Mouse (Mus musculus) midbrain, embryonic 12.5 days (tissue): ENCODE measurements around the gene Pex19. TPM values are rescaled to one million over a fixed set of nuclear protein-coding genes. Genes with fewer than 3 reads are reported as not detected.

ENCODE experiments used
- ATAC-seq: fragments of 200-750 bp; cut with Nextera tagmentation; 2 replicates; pipeline ENCODE4 v1.8.0; 2017; ENCODE audit warnings: low read depth, moderate TSS enrichment, moderate library complexity; ENCODE audit not compliant: low FRiP score
- H3K27ac ChIP-seq: fragments of 300-500 bp; sonication (generic); replicated peaks from 2 replicates; pipeline ENCODE4 v1.5.1; 2016; ENCODE audit warnings: mild to moderate bottlenecking
- H3K27me3 ChIP-seq: fragments of 300-500 bp; sonication (generic); 2 replicates; pipeline ENCODE4 v1.6.1; 2016; ENCODE audit warnings: mild to moderate bottlenecking
- H3K36me3 ChIP-seq: fragments of 300-500 bp; sonication (generic); 2 replicates; pipeline ENCODE4 v1.6.1; 2016
- H3K4me1 ChIP-seq: fragments of 300-500 bp; sonication (generic); 2 replicates; pipeline ENCODE4 v1.6.1; 2016
- H3K4me2 ChIP-seq: fragments of 300-500 bp; sonication (generic); replicated peaks from 2 replicates; pipeline ENCODE4 v1.6.1; 2016; ENCODE audit warnings: mild to moderate bottlenecking, moderate library complexity
- H3K4me3 ChIP-seq: fragments of 300-500 bp; sonication (generic); 2 replicates; pipeline ENCODE4 v1.5.1; 2016; ENCODE audit warnings: mild to moderate bottlenecking
- H3K9ac ChIP-seq: fragments of 300-500 bp; sonication (generic); replicated peaks from 2 replicates; pipeline ENCODE4 v1.6.1; 2016; ENCODE audit warnings: mild to moderate bottlenecking, moderate library complexity
- H3K9me3 ChIP-seq: fragments of 300-500 bp; sonication (generic); 2 replicates; pipeline ENCODE4 v1.6.1; 2016; ENCODE audit warnings: mild to moderate bottlenecking
- WGBS: fragments of 180-500 bp; shearing (Covaris S2); methylation state at CpG from one replicate; pipeline ENCODE4 v1.1.7; 2016; 5-methylcytosine and 5-hydroxymethylcytosine counted together
- polyA plus RNA-seq: library from polyadenylated mRNA; unstranded; fragments of >200 nt; fragmentation: Nextera tagmentation; extraction: Ambion mirVana; gene quantifications from 2 replicates; pipeline ENCODE4 v1.2.1, GENCODE M21; 2016

The Pex19 gene
- polyA plus RNA-seq, 1 experiment from 2014 or later = 185 TPM

DNA sequence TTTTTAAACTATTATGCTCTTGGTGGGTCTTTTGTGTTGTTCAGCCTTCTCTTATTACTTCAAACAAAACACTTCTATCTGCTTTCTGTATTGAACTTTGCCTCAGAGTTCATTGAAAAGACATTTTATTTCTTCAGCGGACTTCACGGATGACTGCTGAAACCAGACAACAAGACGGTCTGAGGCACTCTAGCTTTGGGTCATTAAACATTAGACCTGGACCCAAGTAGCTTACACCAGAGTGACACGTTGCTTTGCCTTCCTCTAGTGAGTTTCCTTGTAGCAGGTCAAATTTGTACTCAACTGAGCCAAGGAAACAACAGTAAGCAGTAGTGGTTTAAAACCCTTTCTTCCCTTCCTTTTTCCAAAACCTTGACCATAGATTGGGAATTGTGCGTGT lies 41.4 kb downstream of the Pex19 start:
- Histone ChIP-seq H3K4me3 (no peak overlapping the region), H3K9me3 (no peaks in the 10 kb centered on the region), H3K27ac (no peak overlapping the region), H3K4me1 (no peaks in the 10 kb centered on the region; the same call in 1 of the 2 replicates), H3K27me3 (no peaks in the 10 kb centered on the region), H3K9ac (no peak overlapping the region), H3K36me3 (peaks cover 68% of the 10 kb centered on the region), H3K4me2 (no peak overlapping the region)
- no peak for ATAC-seq
- WGBS = 75% methylated on average over 5 of the region's 5 CpGs

GRCm38 (mm10) chr1:172169809-172170208 lies 43.3 kb downstream of the Pex19 start:
- no peaks in the 10 kb centered on the region for H3K27me3 ChIP-seq
- no peak overlapping the region for H3K4me3 ChIP-seq
- H3K4me2 ChIP-seq = no peak overlapping the region
- no peak overlapping the region for H3K9ac ChIP-seq
- peaks cover 87% of the 10 kb centered on the region for H3K36me3 ChIP-seq
- no peaks in the 10 kb centered on the region for H3K4me1 ChIP-seq
- WGBS = 99% methylated on average over 5 of the region's 5 CpGs
- no peak for ATAC-seq
- no peak overlapping the region for H3K27ac ChIP-seq
- H3K9me3 ChIP-seq = no peaks in the 10 kb centered on the region

DNA sequence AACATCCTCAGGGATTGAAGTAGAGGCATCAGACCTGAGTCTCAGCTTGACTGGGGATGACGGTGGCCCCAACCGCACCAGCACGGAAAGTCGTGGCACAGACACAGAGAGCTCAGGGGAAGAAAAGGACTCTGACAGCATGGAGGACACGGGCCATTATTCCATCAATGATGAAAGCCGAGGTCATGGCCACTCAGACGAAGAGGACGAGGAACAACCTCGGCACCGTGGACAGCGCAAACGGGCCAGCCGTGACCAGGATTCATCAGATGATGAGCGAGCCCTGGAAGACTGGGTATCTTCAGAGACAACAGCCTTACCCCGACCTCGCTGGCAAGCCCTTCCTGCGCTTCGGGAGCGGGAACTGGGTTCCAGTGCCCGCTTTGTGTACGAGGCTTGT lies 45.8 kb downstream of the Pex19 start:
- H3K9me3 ChIP-seq = no peaks in the 10 kb centered on the region
- H3K27ac ChIP-seq = no peak overlapping the region
- H3K27me3 ChIP-seq = no peaks in the 10 kb centered on the region
- no peak for ATAC-seq
- no peak overlapping the region for H3K4me2 ChIP-seq
- H3K9ac ChIP-seq = no peak overlapping the region
- H3K4me3 ChIP-seq = no peak overlapping the region
- H3K36me3 ChIP-seq = peaks cover 86% of the 10 kb centered on the region
- 94% methylated on average over 21 of the region's 21 CpGs for WGBS
- H3K4me1 ChIP-seq = no peaks in the 10 kb centered on the region

GRCm38 (mm10) chr1:172173181-172173580 lies 46.6 kb downstream of the Pex19 start:
- Histone ChIP-seq H3K36me3 (peaks cover 86% of the 10 kb centered on the region), H3K4me3 (no peak overlapping the region), H3K27me3 (no peaks in the 10 kb centered on the region), H3K27ac (no peak overlapping the region), H3K9ac (no peak overlapping the region), H3K4me2 (no peak overlapping the region), H3K4me1 (no peaks in the 10 kb centered on the region), H3K9me3 (no peaks in the 10 kb centered on the region)
- 86% methylated on average over 5 of the region's 5 CpGs for WGBS
- ATAC-seq = no peak

GRCm38 (mm10) chr1:172177791-172178190 lies 51.2 kb downstream of the Pex19 start:
- no peaks in the 10 kb centered on the region for H3K27me3 ChIP-seq

GRCm38 (mm10) chr1:172179102-172179501 lies 52.5 kb downstream of the Pex19 start:
- no peak for ATAC-seq
- no peaks in the 10 kb centered on the region for H3K9me3 ChIP-seq
- no peak overlapping the region for H3K4me2 ChIP-seq
- H3K36me3 ChIP-seq = peaks cover 70% of the 10 kb centered on the region
- H3K9ac ChIP-seq = no peak overlapping the region
- H3K4me3 ChIP-seq = no peak overlapping the region
- H3K27me3 ChIP-seq = no peaks in the 10 kb centered on the region
- no peaks in the 10 kb centered on the region for H3K4me1 ChIP-seq
- WGBS = 78% methylated on average over 7 of the region's 7 CpGs
- H3K27ac ChIP-seq = no peak overlapping the region

More at GRCm38 (mm10) chr1:172177791-172178190, 51.2 kb downstream of the Pex19 start:
- peaks cover 79% of the 10 kb centered on the region for H3K36me3 ChIP-seq
- H3K4me3 ChIP-seq = no peak overlapping the region
- 91% methylated on average over 7 of the region's 7 CpGs for WGBS
- no peaks in the 10 kb centered on the region for H3K9me3 ChIP-seq
- no peak overlapping the region for H3K9ac ChIP-seq
- H3K27ac ChIP-seq = no peak overlapping the region
- H3K4me1 ChIP-seq = no peaks in the 10 kb centered on the region
- ATAC-seq = no peak
- H3K4me2 ChIP-seq = no peak overlapping the region

GRCm38 (mm10) chr1:172180881-172181280 lies 54.3 kb downstream of the Pex19 start:
- ATAC-seq = no peak
- Histone ChIP-seq H3K9ac (no peak overlapping the region), H3K27ac (no peak overlapping the region), H3K4me1 (no peaks in the 10 kb centered on the region), H3K4me3 (no peak overlapping the region), H3K9me3 (no peaks in the 10 kb centered on the region), H3K36me3 (peaks cover 65% of the 10 kb centered on the region), H3K4me2 (no peak overlapping the region), H3K27me3 (no peaks in the 10 kb centered on the region)
- WGBS = 83% methylated on average over 4 of the region's 4 CpGs

DNA sequence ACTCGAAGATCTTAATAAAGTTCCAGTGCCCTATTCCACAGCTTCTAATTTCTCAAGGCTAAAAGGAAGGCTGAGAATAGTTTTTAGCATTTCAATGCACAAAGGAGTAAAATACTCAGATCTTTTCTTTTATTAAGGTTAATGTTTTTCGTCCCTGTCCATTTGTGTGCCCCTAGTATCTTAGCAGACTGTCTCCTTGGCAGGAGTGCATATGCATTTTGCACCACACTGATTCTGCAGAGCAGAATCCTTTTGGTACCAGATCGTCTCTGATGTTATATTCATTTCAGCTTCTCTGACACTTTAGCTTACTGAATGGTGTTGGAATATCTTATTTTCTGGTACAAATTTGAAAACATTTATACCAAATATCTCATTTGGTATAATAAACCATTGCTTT lies 55.2 kb downstream of the Pex19 start:
- no peak overlapping the region for H3K9ac ChIP-seq
- ATAC-seq = no peak
- no peaks in the 10 kb centered on the region for H3K9me3 ChIP-seq
- H3K27ac ChIP-seq = no peak overlapping the region
- H3K27me3 ChIP-seq = no peaks in the 10 kb centered on the region
- H3K4me2 ChIP-seq = no peak overlapping the region
- WGBS = 96% methylated on average over 3 of the region's 3 CpGs
- H3K4me1 ChIP-seq = no peaks in the 10 kb centered on the region
- H3K36me3 ChIP-seq = peaks cover 69% of the 10 kb centered on the region
- H3K4me3 ChIP-seq = no peak overlapping the region

GRCm38 (mm10) chr1:172183056-172183455 lies 56.5 kb downstream of the Pex19 start:
- no peak overlapping the region for H3K4me2 ChIP-seq
- ATAC-seq = no peak
- H3K9ac ChIP-seq = no peak overlapping the region
- no peak overlapping the region for H3K27ac ChIP-seq
- no peaks in the 10 kb centered on the region for H3K27me3 ChIP-seq
- H3K4me3 ChIP-seq = no peak overlapping the region
- 98% methylated on average over 6 of the region's 6 CpGs for WGBS
- H3K36me3 ChIP-seq = peaks cover 74% of the 10 kb centered on the region
- no peaks in the 10 kb centered on the region for H3K9me3 ChIP-seq
- H3K4me1 ChIP-seq = no peaks in the 10 kb centered on the region

GRCm38 (mm10) chr1:172183915-172184314 lies 57.4 kb downstream of the Pex19 start:
- ATAC-seq = no peak
- H3K27me3 ChIP-seq = no peaks in the 10 kb centered on the region
- H3K27ac ChIP-seq = no peak overlapping the region
- peaks cover 74% of the 10 kb centered on the region for H3K36me3 ChIP-seq
- H3K4me1 ChIP-seq = no peaks in the 10 kb centered on the region
- no peak overlapping the region for H3K9ac ChIP-seq
- H3K4me2 ChIP-seq = no peak overlapping the region
- H3K4me3 ChIP-seq = no peak overlapping the region
- H3K9me3 ChIP-seq = no peaks in the 10 kb centered on the region

Other genes with a start within 250 kb of the Pex19 start
- 0.09 TPM in 1 of 2 replicates, not detected in the other for gene Gm10521, start 231.1 kb upstream of the Pex19 start, polyA plus RNA-seq
- gene Slamf6, start 209.2 kb upstream of the Pex19 start, polyA plus RNA-seq = not detected in 2 replicates
- gene Vangl2, start 98.3 kb upstream of the Pex19 start, polyA plus RNA-seq = 56.9 and 60.9 TPM in 2 replicates
- 11.1 and 11.5 TPM in 2 replicates for gene Nhlh1, start 69.2 kb upstream of the Pex19 start, polyA plus RNA-seq
- gene Copa, start 44.2 kb upstream of the Pex19 start, polyA plus RNA-seq = 219 and 220 TPM in 2 replicates
- gene Ncstn, start 44.0 kb upstream of the Pex19 start, polyA plus RNA-seq = 123 and 128 TPM in 2 replicates
- gene Dcaf8, start 21.3 kb downstream of the Pex19 start, polyA plus RNA-seq = 130 and 133 TPM in 2 replicates
- 350 and 356 TPM in 2 replicates for gene Pea15a, start 80.0 kb downstream of the Pex19 start, polyA plus RNA-seq
- 1.9 and 2.1 TPM in 2 replicates for gene Casq1, start 93.1 kb downstream of the Pex19 start, polyA plus RNA-seq
- not detected in 2 replicates for gene Atp1a4, start 131.7 kb downstream of the Pex19 start, polyA plus RNA-seq
- gene Igsf8, start 134.9 kb downstream of the Pex19 start, polyA plus RNA-seq = 103 and 106 TPM in 2 replicates
- gene Atp1a2, start 171.3 kb downstream of the Pex19 start, polyA plus RNA-seq = 12.8 and 13.2 TPM in 2 replicates
- 1.7 and 2.7 TPM in 2 replicates for gene Kcnj9, start 202.6 kb downstream of the Pex19 start, polyA plus RNA-seq
- gene Kcnj10, start 214.5 kb downstream of the Pex19 start, polyA plus RNA-seq = 0.64 and 0.85 TPM in 2 replicates
- 10.7 and 11.4 TPM in 2 replicates for gene Pigm, start 249.8 kb downstream of the Pex19 start, polyA plus RNA-seq